Mouse (Mus musculus) thymus, adult 2 months (tissue): Measurements from ENCODE around the gene Uqcc2.

Experiments used
- CTCF ChIP-seq: fragments of 200-500 bp; IDR thresholded peaks from 2 replicates; pipeline ENCODE4 v1.5.1; 2012; ENCODE audit warnings: mild to moderate bottlenecking, control low read depth, low read length, moderate library complexity, borderline replicate concordance; ENCODE audit not compliant: control insufficient read depth, poor library complexity, insufficient read depth; ENCODE audit errors: extremely low read depth
- POLR2A ChIP-seq: fragments of 200-500 bp; IDR thresholded peaks from 2 replicates; pipeline ENCODE4 v1.6.1; 2012; ENCODE audit warnings: mild to moderate bottlenecking, low read length, control low read depth, moderate library complexity; ENCODE audit not compliant: control insufficient read depth, poor library complexity, insufficient read depth; ENCODE audit errors: extremely low read depth

DNA sequence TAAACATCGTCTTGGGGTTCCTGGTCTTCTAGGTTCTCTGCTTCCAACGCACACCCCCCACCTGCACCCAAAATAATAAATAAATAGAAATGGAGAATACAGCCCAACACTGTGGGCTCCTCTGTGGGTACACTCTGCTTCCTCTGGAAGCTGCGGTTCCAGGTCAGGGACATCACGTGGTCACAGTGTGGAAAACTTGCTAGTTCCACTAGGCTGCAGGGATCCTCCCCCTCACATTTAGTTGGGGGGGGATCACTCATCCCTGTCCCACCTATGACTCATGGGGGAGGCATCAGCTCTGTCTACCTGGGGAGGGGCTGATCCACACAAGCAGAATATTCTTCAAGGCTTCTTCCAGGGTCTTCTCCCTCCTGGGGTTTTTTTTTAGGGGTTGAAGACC lies 10.4 kb upstream of the Uqcc2 start:
- TF ChIP-seq CTCF: no peak
- TF ChIP-seq POLR2A: no peak
